Mouse (Mus musculus): ENCODE measurements around the gene Cyp4f16. TPM values are rescaled to one million over a fixed set of nuclear protein-coding genes. Genes with fewer than 3 reads are reported as not detected.
"Not testable (repeated sequence)": the region's sequence is repeated elsewhere in the genome, so short reads cannot be mapped to it uniquely, and the experiment has no call there.

The Cyp4f16 gene
- polyA plus RNA-seq (2012; rRNA removed) (3.1 and 3.2 TPM in 2 replicates), polyA plus RNA-seq (2014; fragmentation: Nextera tagmentation; extraction: Ambion mirVana) (2.4 and 3.0 TPM in 2 replicates)

GRCm38 (mm10) chr17:32536051-32536866 lies at the start of gene Cyp4f16:
Cyp4f16 (plus strand) TSS chr17:32536558.
- WGBS (ENCODE audit: insufficient replicate concordance): 10% methylated on average over 5 of the region's 5 CpGs
- peak; percentile 14 to 28 (median 23) for DNase-seq (ENCODE audit: low read depth in 3 of 3, low spot score in 3 of 3)

GRCm38 (mm10) chr17:32492349-32492980 lies 43.9 kb upstream of the Cyp4f16 start:
- 10% methylated on average over 30 of the region's 30 CpGs for WGBS (ENCODE audit: insufficient replicate concordance)
- peak overlapping the region; percentile 1 to 34 for H3K4me3 ChIP-seq (ENCODE audit: insufficient read depth in 1 of 2, low read depth in 2 of 2, low read length in 2 of 2)
- no peak overlapping the region for H3K27ac ChIP-seq
- H3K9ac ChIP-seq (replicated peaks): no peak overlapping the region
- TF ChIP-seq EP300 (IDR thresholded peaks at IDR 0.05; ENCODE audit: low read depth) (no peak), CTCF (IDR thresholded peaks at IDR 0.05; ENCODE audit: low read depth) (no peak)
- peaks cover 0 to 1% of the 10 kb centered on the region in 2 experiments; a peak in 2 of 4 replicates for H3K4me1 ChIP-seq (replicated peaks; ENCODE audit: control insufficient read depth in 2 of 2, insufficient read depth in 2 of 2, low read length in 1 of 2)
- no peaks in the 10 kb centered on the region; the same call in 1 of the 2 replicates for H3K9me3 ChIP-seq (ENCODE audit: control insufficient read depth, low read length)
- ATAC-seq (ENCODE audit: insufficient read depth): peak; percentile 47; the same call in 1 of the 2 replicates
- DNase-seq (ENCODE audit: low read depth in 3 of 3, low spot score in 3 of 3): peak in 2 of 3 experiments; percentile 17 to 20
- no peaks in the 10 kb centered on the region; the same call in none of the 2 replicates for H3K27me3 ChIP-seq (ENCODE audit: control insufficient read depth, insufficient read depth, low read length)
- no peaks in the 10 kb centered on the region for H3K36me3 ChIP-seq (replicated peaks; ENCODE audit: control insufficient read depth, insufficient read depth, low read depth)
- H3K4me2 ChIP-seq (ENCODE audit: low read depth): peak overlapping the region; percentile 61

More at GRCm38 (mm10) chr17:32536051-32536866, at the start of gene Cyp4f16:
- ATAC-seq (ENCODE audit: insufficient read depth): peak; percentile 60
- H3K4me2 ChIP-seq (ENCODE audit: low read depth): peak within 1 kb of the TSS; percentile 11; the same call in 1 of the 2 replicates
- H3K36me3 ChIP-seq (replicated peaks; ENCODE audit: control insufficient read depth, insufficient read depth, low read depth); H3K4me1 ChIP-seq (replicated peaks; ENCODE audit: control insufficient read depth in 2 of 2, insufficient read depth in 2 of 2, low read length in 1 of 2); H3K9ac ChIP-seq (replicated peaks); H3K27ac ChIP-seq; H3K9me3 ChIP-seq (ENCODE audit: control insufficient read depth, low read length); H3K27me3 ChIP-seq (ENCODE audit: control insufficient read depth, insufficient read depth, low read length): not testable (repeated sequence)
- H3K4me3 ChIP-seq (ENCODE audit: insufficient read depth in 1 of 2, low read depth in 2 of 2, low read length in 2 of 2): peak within 1 kb of the TSS; percentile 22 to 66

GRCm38 (mm10) chr17:32494601-32495000 lies 41.8 kb upstream of the Cyp4f16 start:
- H3K9me3 ChIP-seq (ENCODE audit: control insufficient read depth, low read length): no peaks in the 10 kb centered on the region; the same call in 1 of the 2 replicates
- peak; percentile 67 for TF ChIP-seq CTCF (IDR thresholded peaks at IDR 0.05; ENCODE audit: low read depth)
- no peak for TF ChIP-seq EP300 (IDR thresholded peaks at IDR 0.05; ENCODE audit: low read depth)
- H3K27ac ChIP-seq: no peak overlapping the region
- 56% methylated on average over 1 of the region's 1 CpGs for WGBS (ENCODE audit: insufficient replicate concordance)
- H3K27me3 ChIP-seq (ENCODE audit: control insufficient read depth, insufficient read depth, low read length): no peaks in the 10 kb centered on the region; the same call in none of the 2 replicates
- peaks cover 0 to 1% of the 10 kb centered on the region in 2 experiments; a peak in 2 of 4 replicates for H3K4me1 ChIP-seq (replicated peaks; ENCODE audit: control insufficient read depth in 2 of 2, insufficient read depth in 2 of 2, low read length in 1 of 2)
- DNase-seq (ENCODE audit: low read depth in 3 of 3, low spot score in 3 of 3) (peak; percentile 33 to 51 (median 42)), ATAC-seq (ENCODE audit: insufficient read depth) (no peak)
- no peak overlapping the region for H3K4me3 ChIP-seq (ENCODE audit: insufficient read depth in 1 of 2, low read depth in 2 of 2, low read length in 2 of 2)
- H3K36me3 ChIP-seq (replicated peaks; ENCODE audit: control insufficient read depth, insufficient read depth, low read depth): no peaks in the 10 kb centered on the region
- H3K4me2 ChIP-seq (ENCODE audit: low read depth): no peak overlapping the region
- no peak overlapping the region for H3K9ac ChIP-seq (replicated peaks)

GRCm38 (mm10) chr17:32500511-32500910 lies 35.8 kb upstream of the Cyp4f16 start:
- DNase-seq (ENCODE audit: low read depth in 3 of 3, low spot score in 3 of 3); H3K36me3 ChIP-seq (replicated peaks; ENCODE audit: control insufficient read depth, insufficient read depth, low read depth); ATAC-seq (ENCODE audit: insufficient read depth); H3K27me3 ChIP-seq (ENCODE audit: control insufficient read depth, insufficient read depth, low read length); H3K9ac ChIP-seq (replicated peaks); H3K4me2 ChIP-seq (ENCODE audit: low read depth); H3K27ac ChIP-seq; H3K9me3 ChIP-seq (ENCODE audit: control insufficient read depth, low read length); H3K4me3 ChIP-seq (ENCODE audit: insufficient read depth in 1 of 2, low read depth in 2 of 2, low read length in 2 of 2); H3K4me1 ChIP-seq (replicated peaks; ENCODE audit: control insufficient read depth in 2 of 2, insufficient read depth in 2 of 2, low read length in 1 of 2): not testable (repeated sequence)
- 61% methylated on average over 4 of the region's 4 CpGs for WGBS (ENCODE audit: insufficient replicate concordance)

- Histone ChIP-seq H3K9ac (replicated peaks) (no peak overlapping the region), H3K9me3 (ENCODE audit: control insufficient read depth, low read length) (no peaks in the 10 kb centered on the region), H3K4me3 (ENCODE audit: insufficient read depth in 1 of 2, low read depth in 2 of 2, low read length in 2 of 2) (no peak overlapping the region), H3K36me3 (replicated peaks; ENCODE audit: control insufficient read depth, insufficient read depth, low read depth) (no peaks in the 10 kb centered on the region), H3K4me2 (ENCODE audit: low read depth) (no peak overlapping the region), H3K27me3 (ENCODE audit: control insufficient read depth, insufficient read depth, low read length) (no peaks in the 10 kb centered on the region), H3K27ac (no peak overlapping the region), H3K4me1 (replicated peaks; ENCODE audit: control insufficient read depth in 2 of 2, insufficient read depth in 2 of 2, low read length in 1 of 2) (peaks cover 0 to 2% of the 10 kb centered on the region in 2 experiments; a peak in 2 of 4 replicates)
- ATAC-seq (ENCODE audit: insufficient read depth) (no peak), DNase-seq (ENCODE audit: low read depth in 3 of 3, low spot score in 3 of 3) (no peak)
- TF ChIP-seq EP300 (IDR thresholded peaks at IDR 0.05; ENCODE audit: low read depth) (no peak), CTCF (IDR thresholded peaks at IDR 0.05; ENCODE audit: low read depth) (no peak)
- 45% methylated on average over 3 of the region's 3 CpGs for WGBS (ENCODE audit: insufficient replicate concordance)
Measured at GRCm38 (mm10) chr17:32501051-32501450, 35.3 kb upstream of the Cyp4f16 start.

All from liver, embryonic 14.5 days (tissue).